Mouse (Mus musculus) 416B (cell line): ENCODE measurements at regions not wholly inside any gene's neighbourhood (a gene's known extent, or its start where the extent isn't known, plus 50 kb on each side); places are given as distances from the start of the nearest gene placed in this dataset.

ENCODE experiments used
- DNase-seq: peaks from one replicate; pipeline ENCODE4 v3.0.0; 2011; ENCODE audit warnings: low read depth

GRCm38 (mm10) chr1:42474197-42474596 is 221.4 kb upstream of the Pou3f3 start:
- DNase-seq = no peak

- DNase-seq = no peak
These were observed 220.7 kb upstream of the Pou3f3 start for GRCm38 (mm10) chr1:42474831-42475230.

DNA sequence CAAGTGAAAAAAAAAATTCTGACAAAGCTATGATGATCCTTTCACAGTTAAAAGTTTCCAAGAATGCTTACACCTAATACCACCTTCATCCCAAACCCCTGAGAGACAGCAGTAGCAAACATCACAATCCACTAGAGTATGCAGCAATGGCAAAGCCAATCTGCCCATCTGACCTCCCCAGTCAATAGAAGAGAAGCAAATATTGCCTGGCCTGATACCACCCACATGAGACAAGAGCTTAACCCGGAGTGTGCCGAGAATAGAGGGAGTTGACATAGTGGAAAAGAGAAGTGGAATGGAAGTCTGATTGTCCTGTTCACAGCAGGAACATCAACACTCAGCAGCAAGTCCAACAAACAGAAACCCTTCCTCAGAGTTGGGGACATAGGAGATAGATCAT is 219.9 kb upstream of the Pou3f3 start:
- DNase-seq = no peak

DNA sequence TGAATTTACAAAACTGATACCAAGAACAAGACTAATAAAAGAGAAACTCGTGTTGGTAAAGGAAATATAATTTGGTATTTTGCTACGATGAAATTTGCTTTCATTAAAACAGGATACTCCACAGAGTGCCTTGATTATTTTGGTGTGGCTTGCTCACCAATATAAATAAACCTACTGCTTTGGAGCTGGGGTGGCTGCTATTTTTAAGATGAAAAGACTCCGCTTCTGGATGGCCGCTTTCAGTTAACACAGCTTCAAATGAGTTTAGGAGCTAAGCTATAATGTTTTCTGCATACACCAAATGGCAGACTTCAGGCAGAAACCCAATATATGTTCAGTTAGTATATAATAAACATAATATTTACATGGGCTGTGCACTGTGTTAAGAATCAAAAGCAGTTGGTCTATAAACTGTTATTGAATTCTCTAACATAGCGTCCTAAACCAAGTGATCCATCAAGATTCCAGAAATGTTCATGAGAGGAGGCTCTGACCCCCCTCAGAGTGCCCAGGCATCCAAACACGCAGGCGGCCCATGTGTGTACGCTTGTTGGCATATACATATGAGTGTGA is 215.1 kb upstream of the Pou3f3 start:
- DNase-seq = no peak

DNA sequence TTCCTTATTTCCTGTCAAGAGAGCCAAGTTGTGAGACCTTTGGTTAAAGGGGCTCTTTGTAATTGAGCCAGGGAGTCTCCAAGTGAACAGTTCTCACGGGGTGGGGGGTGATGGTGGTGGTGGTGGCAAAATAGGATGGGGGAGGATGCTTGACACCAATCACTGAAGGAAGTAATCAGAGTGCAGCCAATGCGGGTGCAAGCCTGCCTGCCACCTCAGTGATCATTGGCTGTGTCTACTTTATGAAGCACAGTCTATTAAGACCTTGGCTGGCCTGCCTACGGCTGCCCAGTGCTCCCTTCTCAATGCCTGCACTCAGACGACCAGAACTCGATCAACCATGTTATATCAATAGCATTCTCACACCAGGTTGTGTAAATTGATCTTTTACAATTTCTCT is 206.0 kb upstream of the Pou3f3 start:
- no peak for DNase-seq

GRCm38 (mm10) chr1:42490856-42491643 is 204.5 kb upstream of the Pou3f3 start:
- no peak for DNase-seq

DNA sequence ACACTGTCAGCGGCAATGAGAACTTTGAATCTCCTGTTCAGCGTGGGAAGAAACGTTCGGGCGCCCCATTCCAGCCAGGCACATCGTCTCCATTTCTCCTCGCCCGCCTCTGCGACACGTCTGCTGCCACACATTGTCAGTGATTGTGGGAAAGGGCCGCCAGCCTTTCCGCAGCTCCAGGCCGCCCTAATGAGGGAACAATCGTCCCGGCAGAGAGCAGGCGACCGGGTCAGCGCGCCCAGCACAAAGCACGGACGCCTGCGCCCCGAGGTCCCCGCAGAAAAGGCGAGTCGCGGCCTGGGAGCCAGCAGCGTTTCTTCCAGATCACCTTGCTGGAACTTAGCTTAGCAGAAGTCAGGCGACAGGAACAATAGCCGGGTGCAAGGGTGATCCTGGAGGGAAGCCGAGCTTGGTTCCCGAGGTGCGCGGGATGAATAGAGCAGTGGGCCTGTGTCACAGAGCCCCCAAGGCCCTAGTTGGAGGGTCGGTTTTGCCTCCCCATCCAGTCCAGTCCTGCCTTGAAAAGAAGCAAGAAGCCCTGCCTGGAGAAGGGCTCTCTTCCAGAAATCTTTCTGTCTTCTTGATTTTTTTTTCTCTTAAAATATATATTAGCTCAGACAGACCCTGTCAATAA is 203.8 kb upstream of the Pou3f3 start:
- DNase-seq = no peak

GRCm38 (mm10) chr1:42496022-42496421 is 199.5 kb upstream of the Pou3f3 start:
- no peak for DNase-seq

DNA sequence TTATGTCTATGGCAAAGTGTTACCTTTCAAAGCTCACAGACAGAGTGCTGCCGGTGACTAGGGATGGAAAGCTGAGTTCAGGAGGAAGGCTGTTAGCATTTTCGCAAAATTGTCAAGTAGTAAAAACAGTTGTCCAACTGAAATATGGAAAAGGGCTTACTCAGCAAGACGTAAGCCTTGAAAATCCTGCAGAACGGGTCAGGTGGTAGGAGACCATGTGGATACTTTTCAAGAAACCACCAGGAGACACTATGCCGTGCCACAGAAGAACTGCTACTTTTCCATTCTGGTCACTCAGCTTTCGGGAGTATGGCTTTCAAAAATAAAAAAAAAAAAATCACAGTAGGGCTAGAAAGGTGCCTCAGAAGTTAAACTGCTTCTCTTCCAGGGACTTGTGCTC is 199.1 kb upstream of the Pou3f3 start:
- DNase-seq = no peak

GRCm38 (mm10) chr1:42498901-42499300 is 196.7 kb upstream of the Pou3f3 start:
- no peak for DNase-seq

- DNase-seq = no peak
These were observed 191.1 kb upstream of the Pou3f3 start for GRCm38 (mm10) chr1:42504491-42504890.

DNA sequence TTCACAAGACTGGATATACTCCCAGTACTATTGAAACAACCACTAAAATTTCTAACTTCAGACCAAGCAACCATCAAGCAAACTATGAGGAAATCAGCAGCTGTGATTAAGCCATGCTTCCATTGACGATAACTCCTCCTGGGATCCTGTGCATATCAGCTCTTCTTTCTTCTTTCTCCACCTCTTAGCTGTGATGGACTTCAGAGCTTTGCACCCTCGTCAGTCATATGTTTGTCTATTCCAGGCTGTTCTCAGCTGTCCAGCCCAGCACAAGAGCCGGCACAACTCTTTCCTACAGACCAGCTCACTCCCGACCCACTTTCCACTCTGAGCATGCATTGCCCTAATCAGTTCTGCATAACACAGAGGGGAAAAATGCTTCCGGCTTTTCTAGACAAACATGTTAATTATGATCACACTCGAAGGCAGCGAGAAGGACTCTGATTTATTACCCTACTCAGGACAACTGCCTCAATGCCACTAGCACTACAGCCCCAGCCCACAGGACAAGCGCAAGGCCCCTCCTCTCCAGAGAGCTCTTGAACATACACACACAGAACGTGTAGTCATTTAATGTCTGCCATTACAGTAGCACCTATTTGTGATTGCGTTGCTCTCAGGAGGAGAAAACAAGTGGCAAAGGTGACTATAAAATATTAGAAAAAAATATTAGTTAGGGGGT is 190.4 kb upstream of the Pou3f3 start:
- no peak for DNase-seq

DNA sequence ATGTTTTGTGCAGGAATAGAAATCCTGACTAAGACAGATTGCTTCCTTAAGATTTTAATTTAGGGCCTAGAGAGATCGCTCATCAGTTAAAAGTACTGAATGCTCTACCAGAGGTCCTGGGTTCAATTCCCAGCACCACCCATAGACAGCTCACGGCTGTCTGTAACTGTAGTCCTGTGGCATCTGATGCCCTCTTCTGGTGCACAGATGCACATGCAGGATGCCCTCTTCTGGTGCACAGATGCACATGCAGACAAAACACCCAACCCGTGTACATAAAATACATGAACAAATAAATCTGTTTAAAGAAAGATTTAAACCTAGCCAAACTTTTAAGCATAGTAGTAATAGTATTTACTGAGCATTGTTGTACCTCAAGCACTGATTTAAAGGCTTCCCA is 181.2 kb upstream of the Pou3f3 start:
- no peak for DNase-seq

DNA sequence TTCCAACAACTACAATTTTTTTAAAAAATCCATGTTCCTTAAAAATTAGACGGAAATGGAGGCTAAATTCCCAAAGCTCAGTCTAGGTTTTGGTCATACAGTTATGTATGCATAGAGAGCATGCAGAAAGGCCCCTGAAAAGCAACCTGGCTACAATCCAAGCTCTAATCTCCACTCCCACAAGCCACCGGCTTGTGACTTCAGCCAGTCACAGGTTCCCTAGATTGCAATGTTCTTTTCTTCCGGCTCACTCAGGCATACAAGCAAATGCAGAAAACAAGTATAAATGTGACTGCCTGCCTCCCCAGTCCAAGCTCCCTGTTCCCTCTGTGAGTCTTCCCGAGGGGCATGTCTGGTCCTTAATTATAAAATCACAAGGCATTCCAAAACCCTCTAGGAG is 171.2 kb upstream of the Pou3f3 start:
- DNase-seq = no peak

- no peak for DNase-seq
These were observed 167.7 kb upstream of the Pou3f3 start for GRCm38 (mm10) chr1:42527746-42528476.

DNA sequence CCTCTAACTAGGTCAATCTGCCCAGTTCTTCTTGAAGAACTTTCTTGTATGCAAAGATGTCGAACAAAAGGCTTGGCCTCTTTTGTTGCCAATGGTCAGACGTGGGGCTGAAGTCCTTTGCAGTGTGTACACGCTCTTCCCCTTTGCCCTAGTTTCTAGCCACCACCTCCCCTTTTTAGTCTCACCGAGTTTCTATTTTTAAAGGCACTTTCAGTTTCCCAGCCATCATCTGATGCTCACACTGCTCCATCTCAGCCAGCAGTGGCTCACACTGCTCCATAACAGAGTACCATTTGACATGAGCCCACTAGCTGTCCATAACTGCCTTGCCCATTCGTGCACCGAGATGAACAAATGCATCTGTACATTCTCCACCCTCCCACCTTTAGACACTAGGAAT is 162.7 kb upstream of the Pou3f3 start:
- no peak for DNase-seq

GRCm38 (mm10) chr1:42539066-42539539 is 156.5 kb upstream of the Pou3f3 start:
- DNase-seq = no peak

DNA sequence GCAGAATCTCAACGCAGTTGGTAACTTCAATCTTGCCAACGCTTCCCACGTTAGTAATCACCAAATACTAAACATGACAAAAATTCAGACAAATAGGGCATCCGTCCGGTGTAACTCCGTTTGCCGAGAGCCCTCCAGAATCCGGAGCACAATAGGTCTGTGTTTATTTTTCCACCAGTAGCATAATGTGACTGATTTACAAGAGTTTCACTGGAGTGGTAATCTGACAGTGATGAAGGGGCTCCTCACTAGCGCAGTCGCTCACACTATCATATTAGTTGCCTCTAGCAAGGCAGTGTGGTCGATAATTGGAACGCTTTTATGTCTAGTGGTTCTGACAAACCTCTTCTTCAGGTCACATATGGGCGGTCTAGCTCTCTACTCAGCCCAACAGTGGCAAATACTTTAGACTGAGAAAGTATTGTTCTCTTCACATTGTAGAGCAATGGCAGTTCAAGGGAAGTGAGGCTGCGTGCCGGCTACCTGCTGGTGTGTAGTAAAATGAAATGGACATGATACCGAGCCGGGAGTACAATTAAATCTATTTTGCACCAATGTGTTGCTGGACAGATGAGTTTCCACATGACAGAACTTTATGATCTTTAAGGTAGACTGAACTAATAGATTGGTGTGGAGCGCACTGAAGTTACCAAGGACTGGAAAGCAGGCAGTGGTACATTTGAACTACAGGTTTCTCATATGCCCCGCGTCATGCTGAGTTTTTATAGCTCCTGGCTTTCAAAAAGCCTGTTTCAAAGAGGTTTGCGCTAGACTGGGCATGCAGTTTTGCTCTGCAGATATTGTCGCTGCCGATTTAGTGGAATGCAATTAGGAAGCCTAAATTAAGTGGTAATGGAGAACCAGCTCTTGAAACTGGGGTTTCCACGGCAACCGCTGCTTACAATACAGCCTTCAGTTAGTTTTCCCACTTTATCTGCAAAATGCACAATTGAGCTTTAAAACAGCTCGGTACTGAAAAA is 155.7 kb upstream of the Pou3f3 start:
- no peak for DNase-seq

- DNase-seq = no peak
These were observed 153.6 kb upstream of the Pou3f3 start for GRCm38 (mm10) chr1:42541991-42542390.

- no peak for DNase-seq
These were observed 152.6 kb upstream of the Pou3f3 start for GRCm38 (mm10) chr1:42542846-42543549.
